Mouse (Mus musculus) erythroblast, embryonic 14.5 days (primary cell): ENCODE measurements around the gene Pnpla2. TPM values are rescaled to one million over a fixed set of nuclear protein-coding genes. Genes with fewer than 3 reads are reported as not detected.

Experiments
- H3K27me3 ChIP-seq: 2 replicates; pipeline ENCODE4 v1.6.1; 2012; ENCODE audit warnings: inconsistent platforms; ENCODE audit not compliant: control insufficient read depth
- H3K36me3 ChIP-seq: 2 replicates; pipeline ENCODE4 v1.6.1; 2012; ENCODE audit warnings: mild to moderate bottlenecking, inconsistent platforms; ENCODE audit not compliant: control insufficient read depth
- H3K4me1 ChIP-seq: 2 replicates; pipeline ENCODE4 v1.6.1; 2012; ENCODE audit warnings: inconsistent platforms; ENCODE audit not compliant: control insufficient read depth
- H3K4me3 ChIP-seq: replicated peaks from 2 replicates; pipeline ENCODE3; 2012; ENCODE audit warnings: moderate library complexity, mild to moderate bottlenecking, inconsistent platforms
- H3K9me3 ChIP-seq: 2 replicates; pipeline ENCODE4 v1.6.1; 2012; ENCODE audit warnings: low read length, inconsistent platforms, mixed read lengths; ENCODE audit not compliant: control insufficient read depth
- GATA1 ChIP-seq: IDR thresholded peaks from 2 replicates; pipeline ENCODE4 v1.6.1; 2012; ENCODE audit warnings: low read length, inconsistent platforms, mixed read lengths
- TAL1 ChIP-seq: IDR thresholded peaks from 3 replicates; pipeline ENCODE4 v1.6.1; 2012; ENCODE audit warnings: low read length, inconsistent platforms, mixed read lengths
- polyA plus RNA-seq: library from polyadenylated mRNA; stranded (reverse); fragments of >175 nt; gene quantifications from 2 replicates; pipeline ENCODE4 v1.2.3, GENCODE M21; 2012

The Pnpla2 gene
- polyA plus RNA-seq, 1 experiment, result 3.0 TPM

GRCm38 (mm10) chr7:141417731-141418681, 37.0 kb upstream of the Pnpla2 start:
- Histone ChIP-seq H3K27me3 (peaks cover 5% of the 10 kb centered on the region), H3K9me3 (no peaks in the 10 kb centered on the region), H3K4me1 (peaks cover 24% of the 10 kb centered on the region), H3K4me3 (no peak overlapping the region), H3K36me3 (no peaks in the 10 kb centered on the region)
- TF ChIP-seq TAL1 (no peak), GATA1 (no peak)

- no peak for TF ChIP-seq TAL1
- TF ChIP-seq GATA1, result no peak
- peaks cover 12% of the 10 kb centered on the region for H3K27me3 ChIP-seq
- H3K36me3 ChIP-seq, result no peaks in the 10 kb centered on the region
- no peaks in the 10 kb centered on the region for H3K9me3 ChIP-seq
- peaks cover 15% of the 10 kb centered on the region for H3K4me1 ChIP-seq
- no peak overlapping the region for H3K4me3 ChIP-seq
Measured at GRCm38 (mm10) chr7:141418970-141419369, 36.0 kb upstream of the Pnpla2 start.

- Histone ChIP-seq H3K27me3 (peaks cover 16% of the 10 kb centered on the region), H3K4me1 (peaks cover 6% of the 10 kb centered on the region), H3K36me3 (no peaks in the 10 kb centered on the region), H3K9me3 (no peaks in the 10 kb centered on the region), H3K4me3 (no peak overlapping the region)
- TF ChIP-seq TAL1, result no peak
- no peak for TF ChIP-seq GATA1
Measured at GRCm38 (mm10) chr7:141420030-141420702, 34.8 kb upstream of the Pnpla2 start.

- H3K27me3 ChIP-seq, result peaks cover 26% of the 10 kb centered on the region
- H3K36me3 ChIP-seq, result no peaks in the 10 kb centered on the region
- no peaks in the 10 kb centered on the region for H3K9me3 ChIP-seq
- H3K4me1 ChIP-seq, result peaks cover 16% of the 10 kb centered on the region
- TF ChIP-seq GATA1, result no peak
- no peak for TF ChIP-seq TAL1
- no peak overlapping the region for H3K4me3 ChIP-seq
Measured at GRCm38 (mm10) chr7:141423811-141424210, 31.2 kb upstream of the Pnpla2 start.

GRCm38 (mm10) chr7:141426948-141427730, 27.9 kb upstream of the Pnpla2 start:
- no peak for TF ChIP-seq GATA1
- no peak for TF ChIP-seq TAL1
- peaks cover 19% of the 10 kb centered on the region for H3K36me3 ChIP-seq

GRCm38 (mm10) chr7:141428701-141429100, 26.3 kb upstream of the Pnpla2 start:
- no peaks in the 10 kb centered on the region for H3K9me3 ChIP-seq
- peaks cover 35% of the 10 kb centered on the region for H3K36me3 ChIP-seq
- no peak for TF ChIP-seq GATA1
- TF ChIP-seq TAL1, result no peak
- peaks cover 16% of the 10 kb centered on the region for H3K27me3 ChIP-seq
- H3K4me3 ChIP-seq, result no peak overlapping the region
- peaks cover 45% of the 10 kb centered on the region for H3K4me1 ChIP-seq

More at GRCm38 (mm10) chr7:141426948-141427730, 27.9 kb upstream of the Pnpla2 start:
- Histone ChIP-seq H3K9me3 (no peaks in the 10 kb centered on the region), H3K4me3 (no peak overlapping the region), H3K27me3 (peaks cover 23% of the 10 kb centered on the region), H3K4me1 (peaks cover 31% of the 10 kb centered on the region)

GRCm38 (mm10) chr7:141429310-141429709, 25.7 kb upstream of the Pnpla2 start, which contains the start of gene Cend1:
Cend1 (minus strand) TSS chr7:141429491.
- Histone ChIP-seq H3K36me3 (peaks cover 39% of the 10 kb centered on the region), H3K4me1 (peaks cover 51% of the 10 kb centered on the region), H3K9me3 (no peaks in the 10 kb centered on the region), H3K27me3 (peaks cover 15% of the 10 kb centered on the region), H3K4me3 (no peak within 1 kb of the TSS)
- TF ChIP-seq TAL1 (no peak), GATA1 (no peak)

- Histone ChIP-seq H3K27me3 (peaks cover 12% of the 10 kb centered on the region), H3K4me1 (peaks cover 58% of the 10 kb centered on the region), H3K4me3 (no peak overlapping the region), H3K9me3 (no peaks in the 10 kb centered on the region), H3K36me3 (peaks cover 39% of the 10 kb centered on the region)
- TF ChIP-seq GATA1, result no peak
Measured at GRCm38 (mm10) chr7:141429840-141430584, 25.0 kb upstream of the Pnpla2 start.
